Mouse (Mus musculus): ENCODE measurements at regions not wholly inside any gene's neighbourhood (a gene's known extent, or its start where the extent isn't known, plus 50 kb on each side); places are given as distances from the start of the nearest gene placed in this dataset.

DNA sequence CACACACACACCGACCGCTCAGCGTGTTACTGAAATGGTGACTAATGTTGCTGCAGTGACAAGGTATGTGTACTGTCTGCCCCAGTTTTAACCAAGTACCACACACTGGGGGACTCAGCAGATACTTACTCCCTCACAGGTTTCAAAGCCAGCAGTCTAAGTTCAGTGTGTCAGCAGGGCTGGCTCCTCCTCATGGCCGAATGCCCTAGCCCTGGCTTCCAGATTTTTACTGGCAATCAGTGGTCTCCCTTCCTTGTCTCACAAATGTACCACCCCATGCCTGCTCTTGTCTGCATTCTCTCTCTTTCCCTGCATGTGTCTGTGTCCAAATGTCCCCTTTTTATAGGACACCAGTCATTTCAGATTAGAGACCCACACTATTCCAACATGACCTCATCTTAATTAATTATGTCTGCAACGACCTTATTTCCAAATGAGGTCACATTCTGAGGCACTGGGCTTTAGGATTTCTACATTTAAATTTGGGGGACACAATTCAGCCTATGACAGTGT lies 114.7 kb downstream of the Uri1 start:
- no peak for DNase-seq (ENCODE audit: low spot score)

DNA sequence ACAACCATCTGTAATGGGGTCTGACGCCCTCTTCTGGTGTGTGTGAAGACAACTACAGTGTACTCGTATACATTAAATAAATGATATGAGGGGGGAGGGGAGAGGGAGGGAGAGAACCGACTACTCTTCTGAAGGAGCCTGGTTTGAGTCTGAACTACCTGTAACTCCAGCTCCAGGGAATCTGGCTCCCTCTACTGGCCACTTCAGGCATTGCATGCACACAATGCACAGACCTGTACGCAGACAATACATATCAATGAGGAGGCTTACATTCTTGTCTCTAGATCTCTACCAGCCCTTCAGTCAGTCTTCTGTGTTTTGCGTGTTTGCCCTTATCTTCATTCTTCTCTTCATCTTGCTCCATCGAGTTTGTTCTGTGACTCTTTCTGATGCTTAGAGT lies 120.4 kb upstream of the Zfp536 start:
- no peak for DNase-seq (ENCODE audit: low spot score)

DNA sequence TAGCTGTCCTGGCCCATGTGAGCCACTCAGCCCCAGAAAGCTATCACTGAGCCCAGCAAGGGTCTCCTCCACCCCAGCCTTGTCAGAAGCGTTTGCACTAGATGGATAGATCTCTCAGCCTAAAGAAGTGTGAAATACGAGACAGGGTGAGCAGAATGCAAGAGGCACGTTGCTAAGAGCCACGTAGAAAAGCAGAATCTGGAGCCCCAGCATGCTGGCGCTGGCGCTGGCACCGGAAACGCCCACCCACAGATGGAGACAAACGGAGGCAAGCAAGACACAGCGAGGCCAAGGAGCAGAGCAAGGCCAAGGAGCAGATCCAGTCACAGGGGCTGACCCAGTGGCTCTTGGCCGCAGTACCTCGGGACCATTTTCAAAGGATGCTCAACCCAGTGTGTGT lies 100.9 kb upstream of the Zfp536 start:
- DNase-seq (ENCODE audit: low spot score), result no peak

DNA sequence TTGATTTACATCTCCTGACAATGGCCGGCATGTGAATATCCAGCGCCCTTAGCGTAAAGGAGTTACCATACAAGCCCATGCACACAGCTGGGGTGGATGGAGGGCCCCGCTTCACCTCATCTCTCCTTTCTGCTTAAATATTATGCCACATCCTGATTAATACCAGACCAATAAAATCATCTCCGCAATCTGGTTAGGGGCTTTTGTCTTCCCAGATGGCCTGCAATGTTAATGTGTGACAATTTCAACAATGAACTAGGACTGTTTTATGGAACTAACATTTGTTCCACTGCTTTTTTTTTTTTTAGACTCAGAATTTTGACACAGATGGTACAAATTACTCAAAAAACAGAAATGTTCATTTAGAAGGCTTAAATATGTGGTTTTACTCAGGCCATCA lies 97.5 kb upstream of the Zfp536 start:
- DNase-seq (ENCODE audit: low spot score), result no peak

DNA sequence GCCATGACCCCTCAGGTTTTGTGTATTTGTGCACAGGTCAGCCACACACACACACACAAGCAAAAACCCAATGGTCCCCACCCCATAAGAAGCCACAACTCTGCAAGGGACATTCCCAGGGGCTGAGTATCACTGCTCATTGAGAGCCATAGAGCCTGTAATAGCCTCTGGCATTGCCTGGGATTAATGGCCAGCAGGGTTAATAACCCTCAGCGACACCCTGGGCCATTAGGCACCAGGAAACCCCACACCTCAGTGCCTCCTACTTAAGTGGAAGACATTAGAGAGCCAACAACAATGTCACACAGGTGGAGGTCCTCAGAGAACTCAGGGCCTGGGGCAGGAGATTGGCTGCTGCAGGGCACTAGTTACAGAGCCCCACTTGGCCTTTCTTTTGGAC lies 93.0 kb upstream of the Zfp536 start:
- no peak for DNase-seq (ENCODE audit: low spot score)

DNA sequence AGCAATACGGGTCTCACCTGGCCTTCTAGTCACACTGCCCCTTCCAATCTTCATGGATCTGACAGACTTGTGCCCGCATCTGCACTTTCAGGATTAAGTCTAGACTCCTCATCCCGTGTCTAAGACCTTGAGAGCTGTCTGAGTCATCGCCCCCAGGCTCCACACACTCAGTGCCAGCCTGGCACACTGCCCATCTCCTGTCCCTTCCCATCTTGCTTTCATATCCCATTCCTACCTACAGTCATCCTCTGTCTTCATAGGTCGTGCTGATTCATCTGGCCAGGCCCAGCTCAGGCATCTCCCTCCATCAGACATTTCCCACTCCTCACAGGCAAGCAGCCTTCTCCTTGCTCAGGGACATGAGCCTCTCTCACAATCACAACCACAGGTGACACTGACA lies 78.0 kb upstream of the Zfp536 start:
- no peak for DNase-seq (ENCODE audit: low spot score)

- no peak for DNase-seq (ENCODE audit: low spot score)
Measured at GRCm38 (mm10) chr7:37845201-37845600, 71.8 kb upstream of the Zfp536 start.

DNA sequence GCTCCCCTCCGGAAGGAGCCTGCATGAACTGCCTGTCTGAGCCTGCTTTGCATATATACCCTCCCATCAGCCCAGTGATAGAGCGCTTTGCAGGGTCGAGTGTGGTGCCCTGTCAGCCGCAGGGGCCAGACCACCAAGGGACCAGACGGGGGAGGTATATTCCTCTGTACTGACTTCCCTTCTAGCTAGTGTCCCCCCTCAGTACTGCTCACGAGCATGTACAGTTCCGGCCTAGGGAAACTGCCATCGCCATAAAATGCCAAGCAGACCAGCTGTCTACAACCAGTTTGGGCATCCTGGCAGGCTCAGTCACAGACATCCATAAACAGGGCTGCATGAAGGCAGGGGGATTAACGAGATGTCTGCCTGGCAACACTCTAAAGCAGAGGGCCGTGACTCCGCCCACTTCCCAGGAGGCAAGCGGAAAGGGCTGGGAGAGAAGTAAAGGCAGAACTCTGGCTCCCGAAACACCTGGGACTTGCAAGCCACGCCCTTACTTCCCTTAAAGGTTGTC lies 68.6 kb upstream of the Zfp536 start:
- no peak for DNase-seq (ENCODE audit: low spot score)

- DNase-seq (ENCODE audit: low spot score), result no peak
Measured at GRCm38 (mm10) chr7:37841549-37841948, 68.1 kb upstream of the Zfp536 start.

DNA sequence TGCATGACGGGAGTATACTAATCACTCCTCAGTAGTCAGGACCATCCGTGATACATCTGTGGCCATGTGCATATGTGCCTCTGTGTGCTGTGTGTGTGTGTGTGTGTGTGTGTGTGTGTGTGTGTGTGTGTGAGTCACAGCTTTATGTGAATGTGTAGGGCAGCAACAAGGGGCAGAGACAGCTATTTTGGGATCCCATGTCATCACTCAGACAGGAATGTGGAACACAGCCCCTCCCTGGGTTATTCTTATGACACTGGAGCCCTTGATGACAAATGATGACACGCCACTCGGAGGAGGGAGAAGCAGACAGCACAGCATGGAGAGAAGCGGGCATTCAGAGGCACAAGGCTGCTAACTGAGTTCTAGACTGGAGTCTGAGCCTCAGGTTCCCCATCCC lies 64.4 kb upstream of the Zfp536 start:
- peak; percentile 26 for DNase-seq (ENCODE audit: low spot score)

DNA sequence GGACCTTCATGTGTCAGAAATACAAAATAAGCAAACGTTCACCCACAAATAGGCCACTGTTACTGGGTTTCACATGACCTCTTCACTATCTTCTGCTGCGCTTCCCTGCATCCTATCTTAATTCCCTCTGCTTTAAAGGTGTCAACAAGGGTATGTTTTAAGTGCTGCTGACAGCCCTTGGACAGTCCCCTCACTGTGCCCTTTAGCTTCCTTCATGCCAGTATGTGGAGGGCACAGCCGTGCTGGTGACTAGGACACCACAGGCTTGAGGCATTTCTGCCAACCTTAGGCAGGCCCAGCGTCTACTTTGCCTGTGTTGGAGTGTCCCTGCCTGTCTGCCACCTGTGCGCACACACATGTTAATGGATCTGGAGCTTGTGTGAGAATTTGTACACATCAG lies 63.9 kb upstream of the Zfp536 start:
- peak; percentile 10 for DNase-seq (ENCODE audit: low spot score)

- no peak for DNase-seq (ENCODE audit: low spot score)
Measured at GRCm38 (mm10) chr7:37833420-37833819, 60.0 kb upstream of the Zfp536 start.

DNA sequence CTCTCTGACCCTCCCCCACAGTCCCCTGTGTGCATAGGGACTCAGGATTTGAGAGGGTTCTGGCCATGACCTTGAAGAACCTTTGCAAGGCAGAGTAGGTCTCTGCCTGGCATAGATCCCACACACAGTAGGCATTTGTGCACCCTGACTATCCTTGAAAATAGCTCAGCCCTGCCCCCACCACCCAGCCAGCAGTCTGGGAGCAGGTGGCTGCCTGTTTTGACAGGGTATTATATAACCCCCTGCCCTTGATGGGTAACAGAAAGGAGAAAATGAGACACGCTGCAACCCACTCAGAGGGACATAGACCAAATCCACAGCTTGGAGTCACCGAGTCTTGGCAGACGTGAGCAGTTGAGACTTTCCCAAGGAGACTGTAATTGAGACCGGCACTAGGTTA lies 58.9 kb upstream of the Zfp536 start:
- DNase-seq (ENCODE audit: low spot score), result no peak

DNA sequence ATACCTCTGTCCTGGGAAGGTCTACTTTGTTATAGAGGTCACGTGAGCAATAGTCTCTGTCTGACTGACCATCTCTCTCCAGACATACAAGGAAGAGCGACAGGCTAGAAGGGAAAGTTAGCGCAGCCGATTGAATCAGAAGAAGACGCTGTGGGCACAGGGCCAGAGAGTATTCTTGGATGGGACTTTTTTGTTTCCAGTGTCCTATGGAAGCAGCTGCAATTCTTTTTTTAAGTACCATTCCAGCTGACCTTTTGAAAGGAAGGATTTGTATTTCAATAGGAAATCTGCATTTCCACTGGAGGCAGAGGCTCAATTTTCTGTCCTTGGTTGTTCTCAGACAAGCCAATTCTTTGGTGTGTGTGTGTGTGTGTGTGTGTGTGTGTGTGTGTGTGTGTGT lies 52.3 kb upstream of the Zfp536 start:
- no peak for DNase-seq (ENCODE audit: low spot score)

Data from heart, adult 8-10 months (tissue).